Mouse (Mus musculus): ENCODE data around the gene Nav2.

- TF ChIP-seq CTCF (IDR thresholded peaks at IDR 0.05; ENCODE audit: borderline replicate concordance, control insufficient read depth, extremely low read depth, insufficient read depth, low read length, poor library complexity) = no peak
- TF ChIP-seq POLR2A (IDR thresholded peaks at IDR 0.05; ENCODE audit: control insufficient read depth, extremely low read depth, insufficient read depth, low read length, poor library complexity) = no peak
Measured at GRCm38 (mm10) chr7:49241229-49241751, 332.8 kb downstream of the Nav2 start.
